ENCODE assay signal across 11 mouse cellular contexts in the genomic region with DNA sequence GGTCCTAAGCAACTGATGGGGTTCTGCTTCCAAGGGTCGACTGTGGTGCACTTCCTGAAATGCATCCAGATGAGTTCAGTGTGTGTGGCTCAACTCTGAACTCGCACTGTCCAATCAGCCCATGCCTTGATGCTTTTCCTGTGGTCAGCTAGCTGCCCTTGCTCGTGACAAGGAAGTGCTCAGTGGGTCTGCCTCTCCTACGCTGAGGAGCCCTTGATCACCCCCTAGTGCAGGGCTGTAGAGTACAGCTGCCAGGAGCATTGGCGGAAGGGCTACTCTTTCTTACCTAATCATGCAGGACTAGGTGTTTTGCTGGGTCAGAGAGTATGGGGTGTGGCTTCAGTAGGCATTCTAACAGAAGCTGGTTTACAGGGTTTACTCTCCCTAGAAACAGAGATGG. TPM values are rescaled to one million over a fixed set of nuclear protein-coding genes. Genes with fewer than 3 reads are reported as not detected.
DNase-seq lines count a peak whose midpoint lies in the region; ATAC-seq and TF ChIP-seq lines count a peak whose summit lies in the region.
"Had no signal": no experiment of that assay in that cellular context is flagged by ENCODE, and none has a peak within 500 bp of the region (broad histone marks: within the 10 kb centered on the region; RNA-seq: fewer than 3 reads in every experiment).

No protein-coding gene starts in this region.

- H3K4me2 ChIP-seq in intestine, embryonic 16.5 days (ENCODE audit: low read depth, low read length): no peak overlapping the region
- no peak overlapping the region for H3K4me2 ChIP-seq in hindbrain, embryonic 11.5 days (replicated peaks; ENCODE audit: low read depth, low read length)
- no peak overlapping the region for H3K4me2 ChIP-seq in midbrain, embryonic 11.5 days

- H3K9me3 ChIP-seq in intestine, embryonic 16.5 days (ENCODE audit: control insufficient read depth, low read length): no peaks in the 10 kb centered on the region
- no peaks in the 10 kb centered on the region for H3K9me3 ChIP-seq in hindbrain, embryonic 11.5 days (ENCODE audit: control insufficient read depth, low read length)
- no peaks in the 10 kb centered on the region for H3K9me3 ChIP-seq in midbrain, embryonic 11.5 days (ENCODE audit: control insufficient read depth, low read length)

- DNase-seq in thymus, adult 2 months: no peak
- no peak for DNase-seq in thymus, postnatal 25 days
- peak; percentile 27 for DNase-seq in lung, postnatal 14 days
- DNase-seq in adrenal gland, adult 18-20 months (ENCODE audit: low spot score in 2 of 2): no peak
- no peak for DNase-seq in hindbrain, embryonic 11.5 days (ENCODE audit: low spot score)
- no peak for DNase-seq in midbrain, embryonic 11.5 days (ENCODE audit: low spot score, missing footprints)
- DNase-seq: embryo, embryonic 11 days; thymus, postnatal 14 days had no signal

- H3K4me3 ChIP-seq in thymus, adult 2 months (ENCODE audit: control insufficient read depth, insufficient read depth, low read length): no peak overlapping the region
- H3K4me3 ChIP-seq in intestine, embryonic 16.5 days (ENCODE audit: low read length): no peak overlapping the region
- H3K4me3 ChIP-seq in hindbrain, embryonic 11.5 days (ENCODE audit: low read depth, low read length): no peak overlapping the region
- no peak overlapping the region for H3K4me3 ChIP-seq in midbrain, embryonic 11.5 days (ENCODE audit: low read depth, low read length)

- no peaks in the 10 kb centered on the region for H3K36me3 ChIP-seq in thymus, adult 2 months (ENCODE audit: control insufficient read depth, insufficient read depth, low read length)
- H3K36me3 ChIP-seq in intestine, embryonic 16.5 days (ENCODE audit: control insufficient read depth, insufficient read depth, low read length): no peaks in the 10 kb centered on the region
- no peaks in the 10 kb centered on the region for H3K36me3 ChIP-seq in hindbrain, embryonic 11.5 days (ENCODE audit: control insufficient read depth, insufficient read depth, low read length)
- no peaks in the 10 kb centered on the region for H3K36me3 ChIP-seq in midbrain, embryonic 11.5 days (ENCODE audit: control insufficient read depth, insufficient read depth, low read length)

- TF ChIP-seq CTCF in thymus, adult 2 months (IDR thresholded peaks at IDR 0.05; ENCODE audit: borderline replicate concordance, control insufficient read depth, extremely low read depth, insufficient read depth, low read length, poor library complexity): 0 out of 2 replicates have a peak, but pooled peaks have one; percentile 16

- H3K4me1 ChIP-seq in thymus, adult 2 months (replicated peaks; ENCODE audit: control insufficient read depth, insufficient read depth, low read length): peaks cover 3% of the 10 kb centered on the region
- no peaks in the 10 kb centered on the region for H3K4me1 ChIP-seq in intestine, embryonic 16.5 days (ENCODE audit: control insufficient read depth, insufficient read depth, low read length)
- H3K4me1 ChIP-seq in hindbrain, embryonic 11.5 days (replicated peaks; ENCODE audit: control insufficient read depth, insufficient read depth, low read length): no peaks in the 10 kb centered on the region
- no peaks in the 10 kb centered on the region for H3K4me1 ChIP-seq in midbrain, embryonic 11.5 days (ENCODE audit: control insufficient read depth, insufficient read depth, low read length)

- no peak overlapping the region for H3K27ac ChIP-seq in thymus, adult 2 months (ENCODE audit: control insufficient read depth, insufficient read depth, low read length)
- no peak overlapping the region for H3K27ac ChIP-seq in intestine, embryonic 16.5 days (ENCODE audit: low read length)
- no peak overlapping the region for H3K27ac ChIP-seq in hindbrain, embryonic 11.5 days (ENCODE audit: low read depth, low read length)
- H3K27ac ChIP-seq in midbrain, embryonic 11.5 days (ENCODE audit: low read depth, low read length): no peak overlapping the region

- H3K27me3 ChIP-seq in thymus, adult 2 months (ENCODE audit: control insufficient read depth, insufficient read depth, low read length): no peaks in the 10 kb centered on the region
- no peaks in the 10 kb centered on the region for H3K27me3 ChIP-seq in intestine, embryonic 16.5 days (replicated peaks; ENCODE audit: control insufficient read depth, insufficient read depth, low read length)
- no peaks in the 10 kb centered on the region for H3K27me3 ChIP-seq in hindbrain, embryonic 11.5 days (ENCODE audit: control insufficient read depth, insufficient read depth, low read length)
- no peaks in the 10 kb centered on the region for H3K27me3 ChIP-seq in midbrain, embryonic 11.5 days (ENCODE audit: control insufficient read depth, insufficient read depth, low read length)

- no peak overlapping the region for H3K9ac ChIP-seq in intestine, embryonic 16.5 days (ENCODE audit: low read depth, low read length)
- no peak overlapping the region for H3K9ac ChIP-seq in hindbrain, embryonic 11.5 days (ENCODE audit: low read depth, low read length)
- no peak overlapping the region for H3K9ac ChIP-seq in midbrain, embryonic 11.5 days (ENCODE audit: low read length)

- 48% methylated on average over 5 of the region's 5 CpGs for WGBS in thymus, adult 2 months
- 29% methylated on average over 5 of the region's 5 CpGs for WGBS in intestine, embryonic 16.5 days
- WGBS in hindbrain, embryonic 11.5 days: 45% methylated on average over 5 of the region's 5 CpGs
- 46% methylated on average over 5 of the region's 5 CpGs for WGBS in midbrain, embryonic 11.5 days

- no peak for TF ChIP-seq POLR2A in thymus, adult 2 months (IDR thresholded peaks at IDR 0.05; ENCODE audit: control insufficient read depth, extremely low read depth, insufficient read depth, low read length, poor library complexity)

- ATAC-seq in intestine, embryonic 16.5 days: peak; percentile 49
- ATAC-seq in hindbrain, embryonic 11.5 days (ENCODE audit: low FRiP score): no peak
- no peak for ATAC-seq in midbrain, embryonic 11.5 days (ENCODE audit: low FRiP score)
- ATAC-seq: midbrain, embryonic 16.5 days had no signal

RNA-seq across cellular contexts. Expression of a gene that starts 7.7 kb away (rescaled TPM):
- 0.75 and 0.96 TPM in 2 replicates for polyA plus RNA-seq in thymus, adult 2 months (2012; rRNA removed)
- polyA plus RNA-seq in intestine, embryonic 16.5 days (2015; fragmentation: Nextera tagmentation; extraction: Ambion mirVana): 0.06 TPM in 1 of 2 replicates, not detected in the other
- total RNA-seq in adrenal gland, adult 18-20 months (2021): under 1 TPM; 0.19 to 0.63 TPM
- not detected in 2 replicates for polyA plus RNA-seq in hindbrain, embryonic 11.5 days (2014; fragmentation: Nextera tagmentation; extraction: Ambion mirVana)
- 0.07 TPM in 1 of 2 replicates, not detected in the other for polyA plus RNA-seq in midbrain, embryonic 11.5 days (2014; fragmentation: Nextera tagmentation; extraction: Ambion mirVana)
- polyA plus RNA-seq: intestine, embryonic 14.5 days had no signal

RNA-seq across cellular contexts. Expression of a gene that starts 7.8 kb away (rescaled TPM):
- polyA plus RNA-seq in thymus, adult 2 months (2012; rRNA removed): 410 and 472 TPM in 2 replicates
- polyA plus RNA-seq in intestine, embryonic 16.5 days (2015; fragmentation: Nextera tagmentation; extraction: Ambion mirVana): 269 and 299 TPM in 2 replicates
- 100 to 1,000 TPM; 129 to 195 TPM for total RNA-seq in adrenal gland, adult 18-20 months (2021)
- polyA plus RNA-seq in hindbrain, embryonic 11.5 days (2014; fragmentation: Nextera tagmentation; extraction: Ambion mirVana): 140 and 143 TPM in 2 replicates
- 137 and 139 TPM in 2 replicates for polyA plus RNA-seq in midbrain, embryonic 11.5 days (2014; fragmentation: Nextera tagmentation; extraction: Ambion mirVana)

RNA-seq across cellular contexts. Expression of a gene that starts 22.6 kb away (rescaled TPM):
- polyA plus RNA-seq in thymus, adult 2 months (2012; rRNA removed): 49.7 and 56.2 TPM in 2 replicates
- polyA plus RNA-seq in intestine, embryonic 16.5 days (2015; fragmentation: Nextera tagmentation; extraction: Ambion mirVana): 46.8 and 47.7 TPM in 2 replicates
- 10 to 100 TPM; 38.5 to 41.3 TPM for total RNA-seq in adrenal gland, adult 18-20 months (2021)
- polyA plus RNA-seq in hindbrain, embryonic 11.5 days (2014; fragmentation: Nextera tagmentation; extraction: Ambion mirVana): 48.5 and 50.5 TPM in 2 replicates
- 50.4 and 51.4 TPM in 2 replicates for polyA plus RNA-seq in midbrain, embryonic 11.5 days (2014; fragmentation: Nextera tagmentation; extraction: Ambion mirVana)

RNA-seq across cellular contexts. Expression of a gene that starts 25.2 kb away (rescaled TPM):
- 72.7 and 78.5 TPM in 2 replicates for polyA plus RNA-seq in thymus, adult 2 months (2012; rRNA removed)
- polyA plus RNA-seq in intestine, embryonic 16.5 days (2015; fragmentation: Nextera tagmentation; extraction: Ambion mirVana): 76.1 and 83.5 TPM in 2 replicates
- total RNA-seq in adrenal gland, adult 18-20 months (2021): 100 to 1,000 TPM; 108 to 115 TPM
- 52.9 and 53.9 TPM in 2 replicates for polyA plus RNA-seq in hindbrain, embryonic 11.5 days (2014; fragmentation: Nextera tagmentation; extraction: Ambion mirVana)
- polyA plus RNA-seq in midbrain, embryonic 11.5 days (2014; fragmentation: Nextera tagmentation; extraction: Ambion mirVana): 49.0 and 54.0 TPM in 2 replicates

RNA-seq across cellular contexts. Expression of a gene that starts 25.4 kb away (rescaled TPM):
- polyA plus RNA-seq in thymus, adult 2 months (2012; rRNA removed): 33.8 and 36.4 TPM in 2 replicates
- polyA plus RNA-seq in intestine, embryonic 16.5 days (2015; fragmentation: Nextera tagmentation; extraction: Ambion mirVana): 41.9 and 45.9 TPM in 2 replicates
- 10 to 100 TPM; 38.8 to 43.5 TPM for total RNA-seq in adrenal gland, adult 18-20 months (2021)
- 44.6 and 50.7 TPM in 2 replicates for polyA plus RNA-seq in hindbrain, embryonic 11.5 days (2014; fragmentation: Nextera tagmentation; extraction: Ambion mirVana)
- polyA plus RNA-seq in midbrain, embryonic 11.5 days (2014; fragmentation: Nextera tagmentation; extraction: Ambion mirVana): 46.5 and 48.4 TPM in 2 replicates
